Mouse (Mus musculus) testis, postnatal 10 days (tissue): ENCODE data around the gene Epha6.
"Not testable (repeated sequence)": the region's sequence is repeated elsewhere in the genome, so short reads cannot be mapped to it uniquely, and the experiment has no call there.

ENCODE experiments used
- DNase-seq: peaks from one replicate; pipeline ENCODE4 v3.0.0; 2021; ENCODE audit warnings: low spot score

The Epha6 gene

GRCm38 (mm10) chr16:59880073-59880472 lies 725.3 kb downstream of the Epha6 start:
- no peak for DNase-seq

- no peak for DNase-seq
Measured at GRCm38 (mm10) chr16:59871792-59872191, 733.5 kb downstream of the Epha6 start.

GRCm38 (mm10) chr16:59854160-59854717 lies 751.1 kb downstream of the Epha6 start:
- DNase-seq = no peak

GRCm38 (mm10) chr16:59852689-59853088 lies 752.6 kb downstream of the Epha6 start:
- no peak for DNase-seq

GRCm38 (mm10) chr16:59846574-59846973 lies 758.8 kb downstream of the Epha6 start:
- DNase-seq = peak; percentile 55

- DNase-seq = no peak
Measured at GRCm38 (mm10) chr16:59836778-59837177, 768.6 kb downstream of the Epha6 start.

- DNase-seq = no peak
Measured at GRCm38 (mm10) chr16:59836304-59836703, 769.0 kb downstream of the Epha6 start.

GRCm38 (mm10) chr16:59832468-59832867 lies 772.9 kb downstream of the Epha6 start:
- DNase-seq = no peak

- no peak for DNase-seq
Measured at GRCm38 (mm10) chr16:59829655-59830054, 775.7 kb downstream of the Epha6 start.

- DNase-seq = not testable (repeated sequence)
Measured at GRCm38 (mm10) chr16:59799790-59800189, 805.5 kb downstream of the Epha6 start.

- no peak for DNase-seq
Measured at GRCm38 (mm10) chr16:59772297-59772696, 833.0 kb downstream of the Epha6 start.

GRCm38 (mm10) chr16:59770421-59770820 lies 834.9 kb downstream of the Epha6 start:
- no peak for DNase-seq

GRCm38 (mm10) chr16:59769936-59770335 lies 835.4 kb downstream of the Epha6 start:
- no peak for DNase-seq

GRCm38 (mm10) chr16:59760875-59761274 lies 844.5 kb downstream of the Epha6 start:
- no peak for DNase-seq

GRCm38 (mm10) chr16:59750905-59751304 lies 854.4 kb downstream of the Epha6 start:
- no peak for DNase-seq

- DNase-seq = no peak
Measured at GRCm38 (mm10) chr16:59743669-59744068, 861.7 kb downstream of the Epha6 start.

- no peak for DNase-seq
Measured at GRCm38 (mm10) chr16:59715524-59715923, 889.8 kb downstream of the Epha6 start.

- no peak for DNase-seq
Measured at GRCm38 (mm10) chr16:59693230-59693629, 912.1 kb downstream of the Epha6 start.

- no peak for DNase-seq
Measured at GRCm38 (mm10) chr16:59689120-59689519, 916.2 kb downstream of the Epha6 start.

GRCm38 (mm10) chr16:59685135-59685534 lies 920.2 kb downstream of the Epha6 start:
- DNase-seq = no peak

GRCm38 (mm10) chr16:59683434-59683833 lies 921.9 kb downstream of the Epha6 start:
- DNase-seq = peak; percentile 74

GRCm38 (mm10) chr16:59682216-59682891 lies 923.0 kb downstream of the Epha6 start:
- no peak for DNase-seq

GRCm38 (mm10) chr16:59666938-59667337 lies 938.4 kb downstream of the Epha6 start:
- no peak for DNase-seq

- DNase-seq = no peak
Measured at GRCm38 (mm10) chr16:59643766-59644165, 961.6 kb downstream of the Epha6 start.
